In genomic region chr11:16602947-16603346, GRCm38 (mm10) we compare ENCODE assay signal across 26 mouse cellular contexts.
DNase-seq lines count a peak whose midpoint lies in the region; ATAC-seq and TF ChIP-seq lines count a peak whose summit lies in the region.
"Had no signal": no experiment of that assay in that cellular context is flagged by ENCODE, and none has a peak within 500 bp of the region (broad histone marks: within the 10 kb centered on the region; RNA-seq: fewer than 3 reads in every experiment).

No protein-coding gene starts in this region.

- no peak overlapping the region for H3K27ac ChIP-seq in heart, adult 2 months
- H3K27ac ChIP-seq in heart, embryonic 10.5 days, result no peak overlapping the region
- H3K27ac ChIP-seq in limb, embryonic 13.5 days, result no peak overlapping the region
- H3K27ac ChIP-seq in limb, embryonic 10.5 days, result no peak overlapping the region
- no peak overlapping the region; the same call in 1 of the 2 replicates for H3K27ac ChIP-seq in limb, embryonic 15.5 days
- H3K27ac ChIP-seq: embryonic facial prominence, embryonic 15.5 days; kidney, embryonic 15.5 days; liver, embryonic 12.5 days; midbrain, embryonic 10.5 days had no signal

- H3K4me1 ChIP-seq in heart, adult 2 months (ENCODE audit: control insufficient read depth, insufficient read depth, low read length), result no peaks in the 10 kb centered on the region
- 0 out of 2 replicates have a peak, but pooled peaks cover 3% of the 10 kb centered on the region for H3K4me1 ChIP-seq in heart, embryonic 10.5 days
- H3K4me1 ChIP-seq in limb, embryonic 13.5 days, result peaks cover 13% of the 10 kb centered on the region
- H3K4me1 ChIP-seq in limb, embryonic 10.5 days, result no peaks in the 10 kb centered on the region; the same call in 1 of the 2 replicates
- H3K4me1 ChIP-seq in limb, embryonic 15.5 days, result peaks cover 14% of the 10 kb centered on the region; the same call in 1 of the 2 replicates
- H3K4me1 ChIP-seq: kidney, embryonic 15.5 days; liver, embryonic 12.5 days; midbrain, embryonic 10.5 days had no signal

- ATAC-seq in limb, embryonic 13.5 days (ENCODE audit: low FRiP score, low read depth), result peak; percentile 57; the same call in 1 of the 2 replicates
- ATAC-seq in limb, embryonic 15.5 days (ENCODE audit: insufficient number of reproducible peaks, low FRiP score, low TSS enrichment, low read depth), result peak; percentile 68; the same call in 1 of the 2 replicates
- ATAC-seq: forebrain, embryonic 14.5 days; intestine, postnatal 0 days; liver, embryonic 12.5 days; midbrain, embryonic 16.5 days had no signal

- WGBS in heart, adult 2 months, result 80% methylated on average over 3 of the region's 3 CpGs
- 82% methylated on average over 3 of the region's 3 CpGs for WGBS in heart, embryonic 10.5 days
- WGBS in limb, embryonic 13.5 days, result 56% methylated on average over 3 of the region's 3 CpGs
- WGBS in limb, embryonic 10.5 days, result 94% methylated on average over 3 of the region's 3 CpGs
- WGBS in limb, embryonic 15.5 days, result 47% methylated on average over 3 of the region's 3 CpGs

- H3K36me3 ChIP-seq in heart, adult 2 months (ENCODE audit: control insufficient read depth, insufficient read depth, low read length), result no peaks in the 10 kb centered on the region
- peaks cover 4% of the 10 kb centered on the region; the same call in 1 of the 2 replicates for H3K36me3 ChIP-seq in heart, embryonic 10.5 days
- no peaks in the 10 kb centered on the region for H3K36me3 ChIP-seq in limb, embryonic 13.5 days
- H3K36me3 ChIP-seq in limb, embryonic 10.5 days, result no peaks in the 10 kb centered on the region
- H3K36me3 ChIP-seq in limb, embryonic 15.5 days, result no peaks in the 10 kb centered on the region
- H3K36me3 ChIP-seq: embryonic facial prominence, embryonic 15.5 days; kidney, embryonic 15.5 days; liver, embryonic 12.5 days; midbrain, embryonic 10.5 days had no signal

- no peaks in the 10 kb centered on the region for H3K27me3 ChIP-seq in heart, adult 2 months (ENCODE audit: control insufficient read depth, insufficient read depth, low read length)
- no peaks in the 10 kb centered on the region for H3K27me3 ChIP-seq in heart, embryonic 10.5 days (ENCODE audit: insufficient read depth, poor library complexity, severe bottlenecking)
- H3K27me3 ChIP-seq in limb, embryonic 13.5 days, result no peaks in the 10 kb centered on the region
- H3K27me3 ChIP-seq in limb, embryonic 10.5 days (ENCODE audit: low read depth, poor library complexity, severe bottlenecking), result no peaks in the 10 kb centered on the region
- H3K27me3 ChIP-seq in limb, embryonic 15.5 days, result no peaks in the 10 kb centered on the region
- H3K27me3 ChIP-seq: embryonic facial prominence, embryonic 15.5 days; kidney, embryonic 15.5 days; liver, embryonic 12.5 days had no signal

- H3K9ac ChIP-seq in heart, adult 2 months (ENCODE audit: low read depth, low read length), result no peak overlapping the region
- H3K9ac ChIP-seq in limb, embryonic 13.5 days, result no peak overlapping the region
- H3K9ac ChIP-seq in limb, embryonic 15.5 days, result no peak overlapping the region
- H3K9ac ChIP-seq: embryonic facial prominence, embryonic 15.5 days; kidney, embryonic 15.5 days; liver, embryonic 12.5 days had no signal

- intact Hi-C loops in heart, adult 2 months (cut with DNase I), result no loop called here

- no peaks in the 10 kb centered on the region for H3K79me2 ChIP-seq in heart, adult 2 months (replicated peaks; ENCODE audit: control insufficient read depth, insufficient read depth, low read length)

- TF ChIP-seq POLR2A in heart, adult 2 months (IDR thresholded peaks at IDR 0.05; ENCODE audit: insufficient read depth, low read depth, low read length), result no peak

- no peaks in the 10 kb centered on the region for H3K9me3 ChIP-seq in heart, embryonic 10.5 days
- peaks cover 18% of the 10 kb centered on the region; the same call in 1 of the 2 replicates for H3K9me3 ChIP-seq in limb, embryonic 13.5 days
- no peaks in the 10 kb centered on the region for H3K9me3 ChIP-seq in limb, embryonic 10.5 days (replicated peaks)
- no peaks in the 10 kb centered on the region for H3K9me3 ChIP-seq in limb, embryonic 15.5 days
- H3K9me3 ChIP-seq: kidney, embryonic 15.5 days; liver, embryonic 12.5 days had no signal

- peak; percentile 32 for DNase-seq in heart, adult 2 months
- no peak for DNase-seq in heart, embryonic 10.5 days (ENCODE audit: low spot score)
- DNase-seq in limb, embryonic 10.5 days (ENCODE audit: low spot score), result no peak
- DNase-seq in gastrocnemius, adult 8-10 months (ENCODE audit: low spot score in 2 of 2), result peak; percentile 62
- DNase-seq in layer of hippocampus, postnatal 25 days (ENCODE audit: extremely low spot score in 1 of 2, low spot score in 1 of 2), result no peak
- DNase-seq: adrenal gland, postnatal 14 days; B cell, adult 2 months; cerebellum, adult 8-10 months; cerebellum, postnatal 36 days; embryo, embryonic 11 days; kidney, postnatal 36 days; left cerebral cortex, postnatal 4 days; lung, adult 18-20 months; lung, postnatal 10 days; right cerebral cortex, postnatal 14 days; spleen, adult 18-20 months had no signal

- no peak overlapping the region for H3K4me3 ChIP-seq in heart, adult 2 months
- no peak overlapping the region for H3K4me3 ChIP-seq in heart, embryonic 10.5 days
- no peak overlapping the region for H3K4me3 ChIP-seq in limb, embryonic 13.5 days
- H3K4me3 ChIP-seq in limb, embryonic 10.5 days, result no peak overlapping the region
- H3K4me3 ChIP-seq in limb, embryonic 15.5 days, result no peak overlapping the region
- H3K4me3 ChIP-seq: embryonic facial prominence, embryonic 15.5 days; kidney, embryonic 15.5 days; liver, embryonic 12.5 days; midbrain, embryonic 10.5 days; myocyte had no signal

- no peak for TF ChIP-seq CTCF in heart, adult 2 months (IDR thresholded peaks at IDR 0.05)

- TF ChIP-seq EP300 in heart, adult 2 months (IDR thresholded peaks at IDR 0.05; ENCODE audit: insufficient read depth, low read depth, low read length), result no peak

- H3K4me2 ChIP-seq in limb, embryonic 13.5 days (replicated peaks), result no peak overlapping the region
- no peak overlapping the region for H3K4me2 ChIP-seq in limb, embryonic 15.5 days
- H3K4me2 ChIP-seq: embryonic facial prominence, embryonic 15.5 days; kidney, embryonic 15.5 days; liver, embryonic 12.5 days had no signal

Comparison
In these comparisons a context has a peak if more than half of its experiments do, and no peak if none do; other contexts are left out.
1. DNase-seq: peak in heart, adult 2 months (2 of 2) and gastrocnemius, adult 8-10 months (2 of 2); none in heart, embryonic 10.5 days (single experiment), limb, embryonic 10.5 days (single experiment) and layer of hippocampus, postnatal 25 days (0 of 2).